Comparison of ENCODE assay signal across 8 mouse cellular contexts in the genomic region with DNA sequence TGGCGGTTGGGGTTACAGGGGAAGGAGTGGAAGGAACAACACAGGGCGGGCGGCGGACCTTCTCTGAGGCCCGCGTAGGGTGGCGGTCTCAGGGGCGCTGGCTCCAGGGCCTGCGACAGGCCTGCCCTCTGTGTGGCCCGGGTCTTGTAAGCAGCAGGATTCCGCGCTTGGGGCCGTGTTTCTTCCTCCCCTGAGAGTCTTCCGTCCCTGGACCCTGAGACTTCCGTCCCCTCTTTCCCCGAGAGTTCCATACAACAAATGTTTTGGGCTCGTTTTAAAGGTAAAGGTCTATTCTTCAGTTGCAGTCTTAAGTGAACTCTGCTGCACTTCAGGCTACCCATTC. TPM values are rescaled to one million over a fixed set of nuclear protein-coding genes. Genes with fewer than 3 reads are reported as not detected.
DNase-seq lines count a peak whose midpoint lies in the region; ATAC-seq and TF ChIP-seq lines count a peak whose summit lies in the region.

No protein-coding gene starts in this region.

- WGBS in kidney, embryonic 15.5 days = under 1% methylated on average over 17 of the region's 17 CpGs
- WGBS in hindbrain, postnatal 0 days = 0% methylated on average over 12 of the region's 17 CpGs
- 0% methylated on average over 17 of the region's 17 CpGs for WGBS in midbrain, embryonic 14.5 days

- DNase-seq in kidney, adult 18-20 months = no peak
- DNase-seq in hindbrain, postnatal 0 days (ENCODE audit: low spot score) = no peak
- DNase-seq in midbrain, embryonic 14.5 days = no peak
- no peak for DNase-seq in spleen, postnatal 36 days (ENCODE audit: low spot score in 2 of 2)
- DNase-seq in testis, postnatal 14 days (ENCODE audit: low spot score) = no peak
- no peak for DNase-seq in gastrocnemius, postnatal 10 days

- peak overlapping the region; percentile 85 for H3K4me3 ChIP-seq in kidney, embryonic 15.5 days (replicated peaks)
- peak overlapping the region; percentile 75 for H3K4me3 ChIP-seq in hindbrain, postnatal 0 days (ENCODE audit: low read length)
- H3K4me3 ChIP-seq in midbrain, embryonic 14.5 days (replicated peaks; ENCODE audit: low read depth, low read length) = peak overlapping the region; percentile 62

- H3K36me3 ChIP-seq in kidney, embryonic 15.5 days = peaks cover 36% of the 10 kb centered on the region
- peaks cover 12% of the 10 kb centered on the region; the same call in 1 of the 2 replicates for H3K36me3 ChIP-seq in hindbrain, postnatal 0 days (ENCODE audit: insufficient read depth, low read length)
- peaks cover 18% of the 10 kb centered on the region for H3K36me3 ChIP-seq in midbrain, embryonic 14.5 days (ENCODE audit: control insufficient read depth, insufficient read depth, low read length)

- H3K4me2 ChIP-seq in kidney, embryonic 15.5 days = peak overlapping the region; percentile 71
- peak overlapping the region; percentile 83 for H3K4me2 ChIP-seq in hindbrain, postnatal 0 days (ENCODE audit: low read depth, low read length)
- peak overlapping the region; percentile 76 for H3K4me2 ChIP-seq in midbrain, embryonic 14.5 days (ENCODE audit: low read length)

- H3K27me3 ChIP-seq in kidney, embryonic 15.5 days = no peaks in the 10 kb centered on the region
- no peaks in the 10 kb centered on the region for H3K27me3 ChIP-seq in hindbrain, postnatal 0 days (ENCODE audit: insufficient read depth, low read length)
- no peaks in the 10 kb centered on the region for H3K27me3 ChIP-seq in midbrain, embryonic 14.5 days (ENCODE audit: control insufficient read depth, insufficient read depth, low read length)

- peak overlapping the region; percentile 89 for H3K9ac ChIP-seq in kidney, embryonic 15.5 days
- peak overlapping the region; percentile 90 for H3K9ac ChIP-seq in hindbrain, postnatal 0 days (replicated peaks; ENCODE audit: low read length)
- H3K9ac ChIP-seq in midbrain, embryonic 14.5 days (replicated peaks; ENCODE audit: low read length) = peak overlapping the region; percentile 67

- peak; percentile 87 for ATAC-seq in kidney, embryonic 15.5 days (replicated peaks; ENCODE audit: low FRiP score)
- peak; percentile 63 for ATAC-seq in common myeloid progenitor, adult 5-6 weeks (replicated peaks; ENCODE audit: low read depth, poor library complexity, severe bottlenecking)
- peak; percentile 87 for ATAC-seq in hindbrain, postnatal 0 days
- 0 out of 2 replicates have a peak, but pooled peaks have one; percentile 74 for ATAC-seq in midbrain, embryonic 14.5 days (ENCODE audit: low FRiP score, low TSS enrichment)

- peak overlapping the region; percentile 93 for H3K27ac ChIP-seq in kidney, embryonic 15.5 days
- peak overlapping the region; percentile 89 for H3K27ac ChIP-seq in hindbrain, postnatal 0 days
- peak overlapping the region; percentile 80 for H3K27ac ChIP-seq in midbrain, embryonic 14.5 days (replicated peaks; ENCODE audit: low read depth, low read length)

- peaks cover 20% of the 10 kb centered on the region for H3K4me1 ChIP-seq in kidney, embryonic 15.5 days
- H3K4me1 ChIP-seq in hindbrain, postnatal 0 days (ENCODE audit: insufficient read depth, low read length) = peaks cover 6% of the 10 kb centered on the region; the same call in 1 of the 2 replicates
- peaks cover 7% of the 10 kb centered on the region for H3K4me1 ChIP-seq in midbrain, embryonic 14.5 days (ENCODE audit: control insufficient read depth, insufficient read depth, low read length)

- no peak for TF ChIP-seq CTCF in hindbrain, postnatal 0 days (IDR thresholded peaks at IDR 0.05; ENCODE audit: low read depth)

- no peaks in the 10 kb centered on the region for H3K9me3 ChIP-seq in kidney, embryonic 15.5 days (replicated peaks)
- no peaks in the 10 kb centered on the region for H3K9me3 ChIP-seq in hindbrain, postnatal 0 days (ENCODE audit: low read length)
- H3K9me3 ChIP-seq in midbrain, embryonic 14.5 days (ENCODE audit: control insufficient read depth, low read length) = no peaks in the 10 kb centered on the region

RNA-seq across cellular contexts. Expression of a gene that starts 0.2 kb away (rescaled TPM):
- 57.7 and 59.7 TPM in 2 replicates for polyA plus RNA-seq in kidney, embryonic 15.5 days (2015; fragmentation: Nextera tagmentation; extraction: Ambion mirVana)
- total RNA-seq in common myeloid progenitor, adult 5-6 weeks (2017) = 30.4 and 37.1 TPM in 2 replicates
- total RNA-seq in hindbrain, postnatal 0 days (2014; rRNA removed) = 28.8 and 30.6 TPM in 2 replicates
- polyA plus RNA-seq in hindbrain, postnatal 0 days (2015; fragmentation: Nextera tagmentation; extraction: Ambion mirVana) = 30.0 and 30.4 TPM in 2 replicates
- polyA plus RNA-seq in midbrain, embryonic 14.5 days (2014; fragmentation: Nextera tagmentation; extraction: Ambion mirVana) = 26.8 and 47.1 TPM in 2 replicates
- total RNA-seq in gastrocnemius, postnatal 10 days (2021) = 10 to 100 TPM; 22.1 to 23.9 TPM

RNA-seq across cellular contexts. Expression of a gene that starts 9.5 kb away (rescaled TPM):
- polyA plus RNA-seq in kidney, embryonic 15.5 days (2015; fragmentation: Nextera tagmentation; extraction: Ambion mirVana) = 0.03 and 0.06 TPM in 2 replicates
- total RNA-seq in common myeloid progenitor, adult 5-6 weeks (2017) = 0.18 TPM in 1 of 2 replicates, not detected in the other
- total RNA-seq in hindbrain, postnatal 0 days (2014; rRNA removed) = 0.31 TPM in 1 of 2 replicates, not detected in the other
- polyA plus RNA-seq in hindbrain, postnatal 0 days (2015; fragmentation: Nextera tagmentation; extraction: Ambion mirVana) = 0.03 and 0.06 TPM in 2 replicates
- polyA plus RNA-seq in midbrain, embryonic 14.5 days (2014; fragmentation: Nextera tagmentation; extraction: Ambion mirVana) = 0.09 TPM in 1 of 2 replicates, not detected in the other
- total RNA-seq in gastrocnemius, postnatal 10 days (2021) = not detected
